Mouse (Mus musculus) C2C12 (cell line): Measurements from ENCODE around the gene Nudt17.

ENCODE experiments used
- CEBPB ChIP-seq: IDR thresholded peaks from one replicate; pipeline ENCODE4 v1.6.1; 2011; ENCODE audit warnings: low read depth, mild to moderate bottlenecking, control low read depth, moderate library complexity
- CTCF ChIP-seq: IDR thresholded peaks from one replicate; pipeline ENCODE4 v1.5.1; 2011; ENCODE audit not compliant: control insufficient read depth, insufficient read depth, insufficient read length
- MAX ChIP-seq: IDR thresholded peaks from one replicate; pipeline ENCODE4 v1.6.1; 2011; ENCODE audit warnings: mild to moderate bottlenecking, control low read depth
- MYOD1 ChIP-seq: IDR thresholded peaks from one replicate; pipeline ENCODE4 v1.6.1; 2011; ENCODE audit warnings: low read depth; ENCODE audit not compliant: control insufficient read depth, insufficient read length
- USF1 ChIP-seq: IDR thresholded peaks from one replicate; pipeline ENCODE4 v1.6.1; 2011; ENCODE audit warnings: low read depth, mild to moderate bottlenecking, control low read depth, moderate library complexity

DNA sequence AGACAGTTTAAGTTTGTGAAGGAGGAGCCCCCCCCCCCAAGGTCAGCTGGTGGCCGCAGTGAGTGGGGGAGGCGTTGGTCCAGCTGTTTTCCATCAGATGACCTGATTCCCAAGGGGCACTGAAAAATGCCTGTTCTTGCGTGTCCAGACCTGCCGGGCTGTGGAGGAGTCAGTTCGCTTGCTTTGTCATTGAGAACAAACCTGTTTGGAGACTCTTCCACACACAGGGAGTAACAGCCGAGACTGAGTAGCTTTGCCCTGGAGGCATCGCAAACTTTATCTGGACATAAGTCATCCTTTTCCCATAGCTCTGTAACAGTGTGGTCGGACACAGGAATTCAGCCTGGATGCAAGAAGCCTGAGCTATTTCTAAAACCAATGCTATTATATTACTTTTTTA, 33.9 kb downstream of the Nudt17 start:
- TF ChIP-seq USF1 = no peak
- TF ChIP-seq CTCF = no peak
- TF ChIP-seq MAX = no peak
- TF ChIP-seq MYOD1 = peak; percentile 30
- no peak for TF ChIP-seq CEBPB
